In the genomic region with DNA sequence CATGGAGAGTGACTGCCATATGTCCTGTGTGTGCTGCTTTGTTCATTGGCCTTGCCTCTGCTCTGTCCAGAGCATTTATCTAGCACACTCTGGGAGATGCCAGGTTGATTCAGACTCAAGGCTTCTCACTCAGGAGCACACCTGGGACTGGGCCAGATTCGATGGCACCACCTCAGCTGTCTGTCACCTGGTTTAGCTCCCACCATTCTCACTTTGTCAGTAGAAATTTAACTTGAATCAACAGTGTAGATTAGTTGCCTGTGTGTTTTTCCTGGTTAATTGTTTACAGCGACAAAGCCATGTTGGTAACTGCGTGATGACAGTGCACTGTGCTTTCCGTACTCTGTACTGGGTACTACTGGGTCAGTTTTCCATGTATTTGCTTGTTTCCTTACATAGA, we compare ENCODE assay signal across 19 mouse cellular contexts. TPM values are rescaled to one million over a fixed set of nuclear protein-coding genes. Genes with fewer than 3 reads are reported as not detected.
DNase-seq lines count a peak whose midpoint lies in the region; ATAC-seq and TF ChIP-seq lines count a peak whose summit lies in the region.
"Had no signal": no experiment of that assay in that cellular context is flagged by ENCODE, and none has a peak within 500 bp of the region (broad histone marks: within the 10 kb centered on the region; RNA-seq: fewer than 3 reads in every experiment).

No protein-coding gene starts in this region.

- H3K9me3 ChIP-seq in hindbrain, postnatal 0 days (ENCODE audit: low read length) = no peaks in the 10 kb centered on the region
- H3K9me3 ChIP-seq in hindbrain, embryonic 10.5 days = no peaks in the 10 kb centered on the region
- H3K9me3 ChIP-seq in stomach, embryonic 15.5 days = no peaks in the 10 kb centered on the region
- H3K9me3 ChIP-seq in stomach, postnatal 0 days (ENCODE audit: control insufficient read depth, low read length) = no peaks in the 10 kb centered on the region
- H3K9me3 ChIP-seq: limb, embryonic 13.5 days; midbrain, embryonic 15.5 days had no signal

- no peak for TF ChIP-seq EP300 in stomach, postnatal 0 days (optimal IDR thresholded peaks at IDR 0.05)

- no peaks in the 10 kb centered on the region for H3K27me3 ChIP-seq in hindbrain, postnatal 0 days (ENCODE audit: insufficient read depth, low read length)
- H3K27me3 ChIP-seq in hindbrain, embryonic 10.5 days (ENCODE audit: insufficient read depth, poor library complexity, severe bottlenecking) = no peaks in the 10 kb centered on the region
- H3K27me3 ChIP-seq in stomach, embryonic 15.5 days (replicated peaks) = no peaks in the 10 kb centered on the region
- H3K27me3 ChIP-seq in stomach, postnatal 0 days (ENCODE audit: control insufficient read depth, insufficient read depth, low read length) = no peaks in the 10 kb centered on the region
- H3K27me3 ChIP-seq: CH12.LX; limb, embryonic 13.5 days; midbrain, embryonic 15.5 days had no signal

- H3K36me3 ChIP-seq in hindbrain, postnatal 0 days (ENCODE audit: insufficient read depth, low read length) = peaks cover 36% of the 10 kb centered on the region
- peaks cover 73% of the 10 kb centered on the region for H3K36me3 ChIP-seq in hindbrain, embryonic 10.5 days
- H3K36me3 ChIP-seq in stomach, embryonic 15.5 days = peaks cover 14% of the 10 kb centered on the region; the same call in 1 of the 2 replicates
- H3K36me3 ChIP-seq in stomach, postnatal 0 days (ENCODE audit: control insufficient read depth, insufficient read depth, low read length) = no peaks in the 10 kb centered on the region

- H3K4me3 ChIP-seq in hindbrain, postnatal 0 days (ENCODE audit: low read length) = no peak overlapping the region
- H3K4me3 ChIP-seq in hindbrain, embryonic 10.5 days = no peak overlapping the region
- H3K4me3 ChIP-seq in stomach, embryonic 15.5 days (replicated peaks) = no peak overlapping the region
- no peak overlapping the region for H3K4me3 ChIP-seq in stomach, postnatal 0 days (ENCODE audit: low read depth, low read length)
- H3K4me3 ChIP-seq: limb, embryonic 13.5 days; midbrain, embryonic 15.5 days had no signal

- peak; percentile 40; the same call in 1 of the 2 replicates for ATAC-seq in hindbrain, postnatal 0 days
- peak; percentile 78; the same call in 1 of the 2 replicates for ATAC-seq in stomach, embryonic 15.5 days (ENCODE audit: insufficient read depth, low FRiP score, low read depth)
- ATAC-seq in stomach, postnatal 0 days (ENCODE audit: low FRiP score, low TSS enrichment) = no peak
- ATAC-seq in monocyte, adult 5-6 weeks (replicated peaks; ENCODE audit: insufficient number of reproducible peaks, low FRiP score, low TSS enrichment, poor library complexity, severe bottlenecking) = no peak
- ATAC-seq: lung, postnatal 0 days; midbrain, embryonic 15.5 days had no signal

- 91% methylated on average over 4 of the region's 4 CpGs for WGBS in hindbrain, postnatal 0 days
- WGBS in hindbrain, embryonic 10.5 days = 98% methylated on average over 4 of the region's 4 CpGs
- 81% methylated on average over 4 of the region's 4 CpGs for WGBS in stomach, embryonic 15.5 days
- 87% methylated on average over 4 of the region's 4 CpGs for WGBS in stomach, postnatal 0 days

- no peak overlapping the region for H3K27ac ChIP-seq in hindbrain, postnatal 0 days
- H3K27ac ChIP-seq in hindbrain, embryonic 10.5 days = no peak overlapping the region
- peak overlapping the region; percentile 51 for H3K27ac ChIP-seq in stomach, embryonic 15.5 days
- H3K27ac ChIP-seq in stomach, postnatal 0 days (replicated peaks) = no peak overlapping the region
- H3K27ac ChIP-seq: hindbrain, embryonic 14.5 days; limb, embryonic 13.5 days; midbrain, embryonic 15.5 days had no signal

- no peaks in the 10 kb centered on the region for H3K4me1 ChIP-seq in hindbrain, postnatal 0 days (ENCODE audit: insufficient read depth, low read length)
- H3K4me1 ChIP-seq in hindbrain, embryonic 10.5 days (replicated peaks) = no peaks in the 10 kb centered on the region
- H3K4me1 ChIP-seq in stomach, embryonic 15.5 days = no peaks in the 10 kb centered on the region
- no peaks in the 10 kb centered on the region for H3K4me1 ChIP-seq in stomach, postnatal 0 days (replicated peaks; ENCODE audit: control insufficient read depth, insufficient read depth)
- H3K4me1 ChIP-seq: limb, embryonic 13.5 days; midbrain, embryonic 15.5 days had no signal

- H3K9ac ChIP-seq in hindbrain, postnatal 0 days (replicated peaks; ENCODE audit: low read length) = no peak overlapping the region
- H3K9ac ChIP-seq in stomach, embryonic 15.5 days = no peak overlapping the region
- H3K9ac ChIP-seq in stomach, postnatal 0 days (ENCODE audit: low read length) = no peak overlapping the region
- H3K9ac ChIP-seq: hindbrain, embryonic 14.5 days; limb, embryonic 13.5 days; midbrain, embryonic 15.5 days had no signal

- no peak for TF ChIP-seq CTCF in hindbrain, postnatal 0 days (IDR thresholded peaks at IDR 0.05; ENCODE audit: low read depth)
- TF ChIP-seq CTCF in stomach, postnatal 0 days (IDR thresholded peaks at IDR 0.05; ENCODE audit: low read depth) = no peak

- DNase-seq in hindbrain, postnatal 0 days (ENCODE audit: low spot score) = peak; percentile 9
- DNase-seq in hindbrain, embryonic 10.5 days (ENCODE audit: low spot score) = no peak
- DNase-seq in stomach, postnatal 0 days (ENCODE audit: low spot score) = no peak
- DNase-seq in kidney, postnatal 4 days = peak; percentile 16 to 53
- no peak for DNase-seq in layer of hippocampus, adult 8-10 months (ENCODE audit: low spot score in 2 of 2)
- DNase-seq: adrenal gland, adult 2 months; gastrocnemius, postnatal 14 days; thymus, postnatal 14 days had no signal

- H3K4me2 ChIP-seq in hindbrain, postnatal 0 days (ENCODE audit: low read depth, low read length) = no peak overlapping the region
- H3K4me2 ChIP-seq in stomach, embryonic 15.5 days = no peak overlapping the region
- no peak overlapping the region for H3K4me2 ChIP-seq in stomach, postnatal 0 days (replicated peaks; ENCODE audit: low read depth)
- H3K4me2 ChIP-seq: hindbrain, embryonic 14.5 days; limb, embryonic 13.5 days; midbrain, embryonic 15.5 days had no signal

RNA-seq across cellular contexts. Expression of a gene that starts 42.1 kb away (rescaled TPM):
- total RNA-seq in hindbrain, postnatal 0 days (2014; rRNA removed) = not detected in 2 replicates
- 0.33 TPM in 1 of 2 replicates, not detected in the other for polyA plus RNA-seq in hindbrain, postnatal 0 days (2015; fragmentation: Nextera tagmentation; extraction: Ambion mirVana)
- polyA plus RNA-seq in hindbrain, embryonic 10.5 days (2016; fragmentation: Nextera tagmentation; extraction: Ambion mirVana) = 0.31 TPM in 2 replicates
- polyA plus RNA-seq in stomach, embryonic 15.5 days (2015; fragmentation: Nextera tagmentation; extraction: Ambion mirVana) = 27.3 and 35.6 TPM in 2 replicates
- 0.06 and 0.13 TPM in 2 replicates for polyA plus RNA-seq in stomach, postnatal 0 days (2015; fragmentation: Nextera tagmentation; extraction: Ambion mirVana)
- not detected in 3 replicates for total RNA-seq in monocyte, adult 5-6 weeks (2017)
- total RNA-seq in layer of hippocampus, adult 8-10 months (2022) = not detected
- total RNA-seq: adrenal gland, adult 2 months; CH12.LX; gastrocnemius, postnatal 14 days; layer of hippocampus, adult 18-20 months; left cerebral cortex, adult 18-20 months; megakaryocyte, adult 5-6 weeks had no signal
- polyA plus RNA-seq: adrenal gland, adult 2 months; frontal cortex, adult 2 months; hindbrain, embryonic 14.5 days; limb, embryonic 13.5 days; lung, postnatal 0 days; midbrain, embryonic 15.5 days had no signal

RNA-seq across cellular contexts. Expression of a gene that starts 50.3 kb away (rescaled TPM):
- total RNA-seq in hindbrain, postnatal 0 days (2014; rRNA removed) = 16.2 and 19.8 TPM in 2 replicates
- 6.4 and 7.2 TPM in 2 replicates for polyA plus RNA-seq in hindbrain, postnatal 0 days (2015; fragmentation: Nextera tagmentation; extraction: Ambion mirVana)
- polyA plus RNA-seq in hindbrain, embryonic 10.5 days (2016; fragmentation: Nextera tagmentation; extraction: Ambion mirVana) = 31.4 TPM in 2 replicates
- polyA plus RNA-seq in stomach, embryonic 15.5 days (2015; fragmentation: Nextera tagmentation; extraction: Ambion mirVana) = 16.2 and 19.9 TPM in 2 replicates
- polyA plus RNA-seq in stomach, postnatal 0 days (2015; fragmentation: Nextera tagmentation; extraction: Ambion mirVana) = 8.0 and 10.6 TPM in 2 replicates
- 32.6 to 77.7 TPM (median 39.3 TPM) in 3 replicates for total RNA-seq in monocyte, adult 5-6 weeks (2017)
- total RNA-seq in layer of hippocampus, adult 8-10 months (2022) = 10 to 100 TPM; 27.6 to 42.0 (median 35.2) TPM

RNA-seq across cellular contexts. Expression of a gene that starts 50.4 kb away (rescaled TPM):
- 55.2 and 64.5 TPM in 2 replicates for total RNA-seq in hindbrain, postnatal 0 days (2014; rRNA removed)
- 97.4 and 102 TPM in 2 replicates for polyA plus RNA-seq in hindbrain, postnatal 0 days (2015; fragmentation: Nextera tagmentation; extraction: Ambion mirVana)
- polyA plus RNA-seq in hindbrain, embryonic 10.5 days (2016; fragmentation: Nextera tagmentation; extraction: Ambion mirVana) = 57.9 and 58.0 TPM in 2 replicates
- 43.3 and 45.7 TPM in 2 replicates for polyA plus RNA-seq in stomach, embryonic 15.5 days (2015; fragmentation: Nextera tagmentation; extraction: Ambion mirVana)
- 27.2 and 27.8 TPM in 2 replicates for polyA plus RNA-seq in stomach, postnatal 0 days (2015; fragmentation: Nextera tagmentation; extraction: Ambion mirVana)
- 19.3 to 26.6 TPM (median 21.5 TPM) in 3 replicates for total RNA-seq in monocyte, adult 5-6 weeks (2017)
- total RNA-seq in layer of hippocampus, adult 8-10 months (2022) = 10 to 100 TPM; 79.7 to 96.9 (median 88.7) TPM

Comparison
In these comparisons a context has a peak if more than half of its experiments do, and no peak if none do; other contexts are left out.
1. ATAC-seq: peak in hindbrain, postnatal 0 days (single experiment) and stomach, embryonic 15.5 days (single experiment); none in stomach, postnatal 0 days (single experiment) and monocyte, adult 5-6 weeks (single experiment).
2. DNase-seq: peak in hindbrain, postnatal 0 days (single experiment) and kidney, postnatal 4 days (2 of 2); none in hindbrain, embryonic 10.5 days (single experiment), stomach, postnatal 0 days (single experiment) and layer of hippocampus, adult 8-10 months (0 of 2).
3. RNA of a gene that starts 42.1 kb away (polyA plus RNA-seq): 27.3 to 35.6 TPM in stomach, embryonic 15.5 days; 0.33 TPM in hindbrain, postnatal 0 days, 0.31 TPM in hindbrain, embryonic 10.5 days and 0.06 to 0.13 TPM in stomach, postnatal 0 days; every median in the first group is over 10 times any median in the second.